ENCODE assay signal across 17 mouse cellular contexts in the genomic region with DNA sequence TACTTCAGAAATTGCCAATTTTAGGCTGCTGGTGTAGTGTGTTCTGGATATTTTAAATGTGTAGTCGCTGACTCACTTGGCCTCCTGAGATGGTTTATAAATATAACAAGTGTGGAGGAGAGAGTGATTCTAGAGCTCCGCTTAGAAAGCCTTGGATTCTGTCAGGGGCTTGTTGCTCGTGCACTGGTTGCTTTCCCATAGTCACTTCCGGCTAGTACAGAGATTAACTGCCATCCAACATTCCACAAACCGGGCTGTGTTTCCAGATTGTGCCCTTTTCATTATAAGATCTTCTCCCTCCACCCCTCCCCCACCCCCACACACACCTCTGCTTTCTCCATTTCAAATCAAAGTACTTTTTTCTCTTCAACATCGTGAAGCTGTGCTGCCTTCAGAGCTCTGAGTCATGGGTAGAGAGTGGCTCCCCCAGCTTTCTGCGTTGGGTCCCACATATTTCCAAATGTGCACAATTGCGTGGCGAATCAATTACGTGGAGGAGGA.
DNase-seq lines count a peak whose midpoint lies in the region; ATAC-seq and TF ChIP-seq lines count a peak whose summit lies in the region.
"Had no signal": no experiment of that assay in that cellular context is flagged by ENCODE, and none has a peak within 500 bp of the region (broad histone marks: within the 10 kb centered on the region; RNA-seq: fewer than 3 reads in every experiment).

No protein-coding gene starts in this region.

- no peak overlapping the region for H3K4me3 ChIP-seq in kidney, postnatal 0 days (replicated peaks; ENCODE audit: low read depth, low read length)
- H3K4me3 ChIP-seq: forebrain, embryonic 13.5 days; liver, embryonic 12.5 days had no signal

- 45% methylated on average over 10 of the region's 10 CpGs for WGBS in kidney, postnatal 0 days

- TF ChIP-seq CTCF in kidney, postnatal 0 days (IDR thresholded peaks at IDR 0.05; ENCODE audit: low read depth): no peak

- peak; percentile 4 for DNase-seq in kidney, postnatal 0 days (ENCODE audit: low spot score)
- no peak for DNase-seq in kidney, postnatal 25 days
- DNase-seq in NIH3T3 (ENCODE audit: low read depth): peak; percentile 14
- DNase-seq in frontal cortex, postnatal 14 days (ENCODE audit: low spot score in 2 of 2): peak; percentile 25 to 33
- DNase-seq in left cerebral cortex, postnatal 36 days (ENCODE audit: low spot score in 2 of 2): peak; percentile 55 to 71
- DNase-seq in urinary bladder, postnatal 36 days (ENCODE audit: low spot score in 2 of 2): no peak
- no peak for DNase-seq in spleen, adult 12 weeks (ENCODE audit: low spot score)
- no peak for DNase-seq in retina, embryonic 14.5 days (ENCODE audit: low spot score)
- DNase-seq: adrenal gland, postnatal 14 days; cerebellum, adult 11 months; heart, postnatal 4 days; lung, postnatal 36 days; thymus, postnatal 36 days had no signal

- ATAC-seq in kidney, postnatal 0 days (replicated peaks; ENCODE audit: low FRiP score, low read depth): no peak; the same call in 1 of the 2 replicates
- ATAC-seq: forebrain, embryonic 13.5 days; intestine, postnatal 0 days; liver, embryonic 12.5 days; midbrain, embryonic 16.5 days had no signal

- no peak overlapping the region for H3K27ac ChIP-seq in kidney, postnatal 0 days
- H3K27ac ChIP-seq: forebrain, embryonic 13.5 days; liver, embryonic 12.5 days had no signal

- intact Hi-C loops in left cerebral cortex, postnatal 36 days (cut with DNase I): no loop called here

- no peaks in the 10 kb centered on the region for H3K4me1 ChIP-seq in kidney, postnatal 0 days (replicated peaks; ENCODE audit: insufficient read depth, low read length)
- H3K4me1 ChIP-seq: forebrain, embryonic 13.5 days; liver, embryonic 12.5 days had no signal

- H3K36me3 ChIP-seq in kidney, postnatal 0 days (ENCODE audit: insufficient read depth, low read length): no peaks in the 10 kb centered on the region
- H3K36me3 ChIP-seq: liver, embryonic 12.5 days had no signal

- H3K27me3 ChIP-seq in kidney, postnatal 0 days (ENCODE audit: insufficient read depth, low read length): no peaks in the 10 kb centered on the region
- H3K27me3 ChIP-seq: forebrain, embryonic 13.5 days; liver, embryonic 12.5 days had no signal

- H3K4me2 ChIP-seq in kidney, postnatal 0 days (ENCODE audit: low read length): no peak overlapping the region
- H3K4me2 ChIP-seq: forebrain, embryonic 13.5 days; liver, embryonic 12.5 days had no signal

- H3K9me3 ChIP-seq in kidney, postnatal 0 days (replicated peaks; ENCODE audit: low read length): no peaks in the 10 kb centered on the region
- H3K9me3 ChIP-seq: forebrain, embryonic 13.5 days; liver, embryonic 12.5 days had no signal

- H3K9ac ChIP-seq in kidney, postnatal 0 days (ENCODE audit: low read depth, low read length): no peak overlapping the region
- H3K9ac ChIP-seq: forebrain, embryonic 13.5 days; liver, embryonic 12.5 days had no signal

Comparison
In these comparisons a context has a peak if more than half of its experiments do, and no peak if none do; other contexts are left out.
1. DNase-seq: peak in kidney, postnatal 0 days (single experiment), NIH3T3 (single experiment), frontal cortex, postnatal 14 days (2 of 2) and left cerebral cortex, postnatal 36 days (2 of 2); none in kidney, postnatal 25 days (0 of 2), urinary bladder, postnatal 36 days (0 of 2), spleen, adult 12 weeks (single experiment) and retina, embryonic 14.5 days (single experiment).